ENCODE assay signal across 8 mouse cellular contexts in the genomic region with DNA sequence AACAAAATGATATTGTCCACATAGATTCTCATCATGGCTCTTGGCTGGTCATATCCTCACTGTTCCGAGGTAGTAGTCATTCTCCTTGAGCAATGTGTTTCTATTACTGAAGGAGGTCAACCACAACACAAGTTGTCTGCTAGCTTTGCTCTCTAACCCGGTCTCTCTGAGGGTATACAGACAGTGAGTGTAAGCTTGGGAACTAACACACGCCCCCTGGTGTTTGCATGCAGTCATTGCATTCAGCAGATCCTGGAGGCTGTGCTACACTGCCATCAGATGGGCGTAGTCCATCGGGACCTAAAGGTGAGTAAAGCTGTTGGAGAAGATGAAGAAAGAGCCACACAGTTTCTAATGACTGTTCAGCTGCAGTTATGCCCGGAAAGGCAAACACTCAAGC.
A peak's percentile ranks its signal among the peaks of the same experiment; 100 is the strongest.
DNase-seq lines count a peak whose midpoint lies in the region; ATAC-seq and TF ChIP-seq lines count a peak whose summit lies in the region.

No protein-coding gene starts in this region.

- TF ChIP-seq CTCF in gastrocnemius, adult 2 months (IDR thresholded peaks at IDR 0.05): no peak; the same call in 1 of the 2 replicates
- TF ChIP-seq CTCF in left cerebral cortex, adult 2 months (IDR thresholded peaks at IDR 0.05): peak; percentile 94

- ATAC-seq in megakaryocyte, adult 5-6 weeks (ENCODE audit: poor library complexity, severe bottlenecking): peak; percentile 96

- intact Hi-C loops in gastrocnemius, adult 2 months (cut with DNase I): loop anchor here (5.0 kb wide), 1 partner anchor 74 kb away; no protein-coding TSS in a partner anchor
- intact Hi-C loops in left cerebral cortex, adult 2 months (cut with DNase I): loop anchor here (1.0 kb wide), 1 partner anchor 174 kb away; no protein-coding TSS in a partner anchor

- no peak overlapping the region for H3K4me3 ChIP-seq in gastrocnemius, adult 2 months
- H3K4me3 ChIP-seq in left cerebral cortex, adult 2 months: no peak overlapping the region

- no peak overlapping the region for H3K27ac ChIP-seq in gastrocnemius, adult 2 months
- no peak overlapping the region for H3K27ac ChIP-seq in left cerebral cortex, adult 2 months

- peak; percentile 54 for DNase-seq in WW6 (ENCODE audit: low read depth, low spot score)
- peak; percentile 69 to 74 for DNase-seq in cerebellum, postnatal 4 days (ENCODE audit: low spot score in 2 of 2)
- DNase-seq in gastrocnemius, adult 2 months: peak; percentile 79
- peak; percentile 67 for DNase-seq in hindlimb bud, embryonic 11.5 days (ENCODE audit: extremely low spot score, low read depth, low spot score)
- peak; percentile 48 to 56 for DNase-seq in left cerebral cortex, adult 2 months (ENCODE audit: extremely low spot score in 1 of 2, low spot score in 2 of 2)
- DNase-seq in right cerebral cortex, postnatal 10 days (ENCODE audit: low spot score in 2 of 2): peak; percentile 62 to 72
- DNase-seq in urinary bladder, postnatal 14 days (ENCODE audit: low spot score): peak; percentile 79
